Mouse (Mus musculus) adipocyte (in vitro differentiated cells): ENCODE measurements around the gene Sprr4.
A peak's percentile ranks its signal among the peaks of the same experiment; 100 is the strongest.
"Not testable (repeated sequence)": the region's sequence is repeated elsewhere in the genome, so short reads cannot be mapped to it uniquely, and the experiment has no call there.

Experiments
- DNase-seq: peaks from one replicate; pipeline ENCODE4 v3.0.0-alpha.2; 2016; ENCODE audit warnings: low spot score

Sprr4 gene

GRCm38 (mm10) chr3:92500393-92500792 lies at the start of gene Sprr4:
Gene Sprr4, minus strand, starts transcription at chr3:92500493.
- no peak for DNase-seq

GRCm38 (mm10) chr3:92534411-92534810 lies 34.1 kb upstream of the Sprr4 start, which contains the start of gene 2310046K23Rik:
Gene 2310046K23Rik, minus strand, starts transcription at chr3:92534511.
- DNase-seq = no peak

DNA sequence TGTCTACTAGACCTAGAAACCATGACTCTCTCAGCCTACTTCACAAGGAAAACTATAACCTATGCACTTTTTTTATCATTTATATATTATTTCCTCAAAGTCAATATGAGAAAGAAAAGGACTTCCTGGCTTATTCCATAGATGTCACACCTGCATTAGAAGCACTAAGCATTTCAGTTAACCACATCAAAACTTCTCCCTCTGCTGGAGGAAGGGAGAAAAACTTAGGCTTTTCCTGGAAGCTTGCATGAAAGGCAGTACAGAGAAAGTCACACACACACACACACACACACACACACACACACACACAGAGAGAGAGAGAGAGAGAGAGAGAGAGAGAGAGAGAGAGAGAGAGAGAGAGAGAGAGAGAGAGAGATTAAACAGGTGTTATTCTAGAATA lies 12.0 kb upstream of the Sprr4 start:
- DNase-seq = peak; percentile 45

DNA sequence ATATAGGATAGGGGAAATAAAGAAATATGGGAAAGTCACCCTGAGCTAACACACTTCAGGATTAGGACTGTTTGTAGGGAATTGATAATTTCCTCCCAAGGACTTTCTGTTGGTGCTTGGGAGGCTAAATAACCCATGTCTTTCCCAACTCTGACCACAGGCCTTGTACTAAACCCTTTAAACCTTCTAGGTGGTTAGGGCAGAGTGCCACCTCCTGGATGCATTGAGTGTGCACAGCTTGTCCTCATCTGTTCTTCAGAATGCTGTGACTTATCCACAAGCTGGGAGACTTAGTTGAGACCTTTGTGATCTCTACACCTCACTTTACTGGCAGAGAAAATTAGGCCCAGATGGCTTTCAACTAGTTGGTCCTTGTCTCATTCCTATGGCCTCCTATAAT lies 10.5 kb upstream of the Sprr4 start:
- DNase-seq = peak; percentile 84

- no peak for DNase-seq
These were observed 7.9 kb upstream of the Sprr4 start for GRCm38 (mm10) chr3:92508185-92508584.

DNA sequence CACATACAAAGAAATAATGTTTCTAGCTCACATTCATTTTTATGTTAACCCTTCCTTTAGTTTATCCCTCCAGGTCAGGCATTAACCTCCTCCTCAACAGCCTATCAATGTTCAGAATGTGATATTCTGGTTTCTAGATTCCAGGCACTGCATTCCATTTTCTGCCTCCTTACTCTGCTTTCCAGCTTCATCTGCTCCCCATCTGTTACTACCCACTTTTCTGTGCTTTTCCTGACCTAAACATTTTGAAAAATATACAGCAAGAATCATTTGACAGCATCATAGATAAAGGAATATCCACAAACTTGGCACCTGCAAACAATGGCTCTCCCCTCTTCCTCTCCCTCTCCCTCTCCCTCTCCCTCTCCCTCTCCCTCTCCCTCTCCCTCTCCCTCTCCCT lies 3.2 kb upstream of the Sprr4 start:
- DNase-seq = no peak

GRCm38 (mm10) chr3:92490262-92490661 lies 10.0 kb downstream of the Sprr4 start:
- not testable (repeated sequence) for DNase-seq

- DNase-seq = no peak
These were observed 14.0 kb downstream of the Sprr4 start for GRCm38 (mm10) chr3:92486307-92486706.

- peak; percentile 20 for DNase-seq
These were observed 14.4 kb downstream of the Sprr4 start, which contains the start of gene Sprr1a for GRCm38 (mm10) chr3:92485863-92486262. Gene Sprr1a, minus strand, starts transcription at chr3:92485895.

DNA sequence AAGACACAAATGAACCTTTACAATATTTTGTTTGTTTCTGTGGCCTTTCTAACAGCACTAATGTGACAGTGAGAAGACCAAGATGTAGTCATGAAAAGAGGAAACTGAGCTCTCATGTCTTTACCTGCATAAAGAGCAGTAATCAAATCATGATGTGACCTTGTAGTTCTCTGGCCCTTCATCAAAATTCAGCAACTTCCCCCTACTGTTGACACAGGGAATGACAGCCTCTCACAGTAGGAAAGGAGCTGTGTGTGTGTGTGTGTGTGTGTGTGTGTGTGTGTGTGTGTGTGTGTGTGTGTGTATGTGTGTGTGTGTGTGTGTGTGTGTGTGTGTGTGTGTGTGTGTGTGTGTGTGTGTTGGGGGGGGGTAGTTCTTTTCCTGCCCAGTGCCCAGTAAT lies 19.0 kb downstream of the Sprr4 start:
- peak; percentile 31 for DNase-seq

DNA sequence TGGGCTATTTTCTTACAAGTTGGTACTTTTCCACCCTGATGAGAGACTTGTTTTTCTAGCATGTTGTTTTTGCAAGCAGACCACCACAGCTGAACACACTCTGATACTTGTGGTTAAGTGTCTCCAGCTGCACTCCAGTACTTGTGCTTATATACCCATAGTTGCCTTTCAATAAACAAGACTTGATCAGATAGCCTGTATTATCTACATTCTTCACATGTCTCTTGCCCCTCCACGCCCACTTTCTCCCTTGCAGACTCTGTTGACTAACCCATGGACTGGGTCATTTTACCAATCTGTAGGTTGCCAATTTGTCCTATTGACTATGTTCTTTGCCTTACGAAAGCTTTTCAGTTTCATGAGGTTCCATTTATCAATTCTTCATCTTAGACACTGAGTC lies 30.2 kb downstream of the Sprr4 start:
- no peak for DNase-seq

GRCm38 (mm10) chr3:92467424-92467823 lies 32.9 kb downstream of the Sprr4 start:
- DNase-seq = peak; percentile 57

GRCm38 (mm10) chr3:92466576-92466975 lies 33.7 kb downstream of the Sprr4 start:
- peak; percentile 58 for DNase-seq

- DNase-seq = no peak
These were observed 41.7 kb downstream of the Sprr4 start, which contains the start of gene Sprr3 for GRCm38 (mm10) chr3:92458620-92459019. Gene Sprr3, minus strand, starts transcription at chr3:92458720.

- no peak for DNase-seq
These were observed 45.1 kb downstream of the Sprr4 start for GRCm38 (mm10) chr3:92455151-92455550.
